Mouse (Mus musculus) bone marrow macrophage, adult 2 months (primary cell): ENCODE data around the gene Olfr1136.

Experiments used
- CTCF ChIP-seq: IDR thresholded peaks from 2 replicates; pipeline ENCODE4 v1.5.1; 2012; ENCODE audit warnings: low read depth, mild to moderate bottlenecking, low read length, moderate library complexity
- POLR2A ChIP-seq: IDR thresholded peaks from 2 replicates; pipeline ENCODE4 v1.6.1; 2012; ENCODE audit warnings: mild to moderate bottlenecking, low read depth, low read length, borderline replicate concordance

DNA sequence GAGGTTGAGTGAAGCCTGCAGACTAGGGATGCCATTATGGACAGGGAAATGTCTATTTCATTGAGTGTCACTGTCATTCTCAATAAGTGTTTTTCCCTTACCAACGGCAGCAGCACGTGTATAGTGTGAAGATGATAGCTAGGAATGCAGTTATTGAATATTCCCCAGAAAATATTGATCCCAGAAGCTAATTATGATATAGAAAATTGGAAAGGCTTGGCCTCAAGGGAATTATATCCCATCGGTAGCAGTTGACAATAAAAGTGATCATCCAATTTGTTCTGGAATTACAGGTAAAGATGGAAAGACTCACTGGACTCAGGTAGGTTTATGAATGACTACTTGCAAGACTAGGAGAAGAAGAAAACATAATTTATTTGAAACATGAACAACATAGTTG lies 49.7 kb upstream of the Olfr1136 start, which contains the start of gene Olfr1140:
- no peak for TF ChIP-seq CTCF
- TF ChIP-seq POLR2A = no peak
